Mouse (Mus musculus) MEL (cell line): ENCODE results near the gene Kdm5b. TPM values are rescaled to one million over a fixed set of nuclear protein-coding genes. Genes with fewer than 3 reads are reported as not detected.
A peak's percentile ranks its signal among the peaks of the same experiment; 100 is the strongest.

ENCODE experiments used
- DNase-seq: peaks from one replicate; pipeline ENCODE4 v3.0.0; 2011; ENCODE audit warnings: low read depth, low spot score
- H3K27ac ChIP-seq: 2 replicates; pipeline ENCODE4 v1.5.1; 2012; ENCODE audit warnings: low read depth, mild to moderate bottlenecking, control low read depth, low read length, moderate library complexity; ENCODE audit not compliant: control insufficient read depth
- H3K27me3 ChIP-seq, 2 experiments: fragments of 150-350 bp in 1 of 2; sonication (generic) in 1 of 2; 2 replicates each; pipeline ENCODE4 v1.6.1; 2012; ENCODE audit warnings: low read length in 2 of 2, mild to moderate bottlenecking in 2 of 2, improper control_type of control experiment in 1 of 2, moderate library complexity in 1 of 2; ENCODE audit not compliant: insufficient read depth in 2 of 2, control insufficient read depth in 1 of 2
- H3K36me3 ChIP-seq, 2 experiments: 2 replicates each; pipeline ENCODE4 v1.6.1; 2012 to 2014; ENCODE audit warnings: low read length in 2 of 2, improper control_type of control experiment in 1 of 2, inconsistent platforms in 1 of 2, mild to moderate bottlenecking in 1 of 2; ENCODE audit not compliant: insufficient read depth in 2 of 2, control insufficient read depth in 1 of 2
- H3K4me1 ChIP-seq, 2 experiments: fragments of 150-350 bp in 1 of 2; sonication (generic) in 1 of 2; 2 replicates each; pipeline ENCODE4 v1.6.1; 2012; ENCODE audit warnings: low read length in 2 of 2, improper control_type of control experiment in 1 of 2, mild to moderate bottlenecking in 1 of 2; ENCODE audit not compliant: insufficient read depth in 2 of 2, control insufficient read depth in 1 of 2
- H3K4me3 ChIP-seq, 2 experiments: fragments of 150-350 bp in 1 of 2; sonication (generic) in 1 of 2; 2 replicates each; pipeline ENCODE4 v1.5.1; 2012; ENCODE audit warnings: low read depth in 2 of 2, low read length in 2 of 2, mild to moderate bottlenecking in 2 of 2, moderate library complexity in 2 of 2, control low read depth in 1 of 2, improper control_type of control experiment in 1 of 2; ENCODE audit not compliant: control insufficient read depth in 1 of 2, insufficient read depth in 1 of 2
- H3K79me2 ChIP-seq: 2 replicates; pipeline ENCODE4 v1.6.1; 2012; ENCODE audit warnings: mild to moderate bottlenecking, low read length, moderate library complexity; ENCODE audit not compliant: control insufficient read depth, poor library complexity, insufficient read depth
- H3K9ac ChIP-seq: 2 replicates; pipeline ENCODE4 v1.6.1; 2012; ENCODE audit warnings: low read depth, mild to moderate bottlenecking, control low read depth, low read length, moderate library complexity; ENCODE audit not compliant: control insufficient read depth, poor library complexity, severe bottlenecking
- H3K9me3 ChIP-seq: fragments of 150-350 bp; sonication (generic); replicated peaks from 2 replicates; pipeline ENCODE4 v1.6.1; 2012; ENCODE audit warnings: mild to moderate bottlenecking, low read length, improper control_type of control experiment, moderate library complexity; ENCODE audit not compliant: insufficient read depth
- BHLHE40 ChIP-seq: IDR thresholded peaks from 2 replicates; pipeline ENCODE4 v1.6.1; 2012; ENCODE audit warnings: low read depth, mild to moderate bottlenecking, inconsistent platforms, low read length, improper control_type of control experiment, borderline replicate concordance
- CHD1 ChIP-seq: IDR thresholded peaks from 2 replicates; pipeline ENCODE4 v1.6.1; 2012; ENCODE audit warnings: low read depth, mild to moderate bottlenecking, inconsistent platforms, low read length, improper control_type of control experiment
- CHD2 ChIP-seq: IDR thresholded peaks from 2 replicates; pipeline ENCODE4 v1.6.1; 2011; ENCODE audit warnings: low read length, improper control_type of control experiment
- CTCF ChIP-seq, 3 experiments: IDR thresholded peaks in 2 of 3; conservative IDR thresholded peaks in 1 of 3; 2 replicates each; pipeline ENCODE4 v1.5.1; 2011 to 2012; ENCODE audit warnings: low read length in 3 of 3, low read depth in 2 of 3, mild to moderate bottlenecking in 2 of 3, improper control_type of control experiment in 1 of 3, inconsistent platforms in 1 of 3, mixed read lengths in 1 of 3, moderate library complexity in 1 of 3; ENCODE audit not compliant: control insufficient read depth in 1 of 3, insufficient read depth in 1 of 3, poor library complexity in 1 of 3, severe bottlenecking in 1 of 3
- E2F4 ChIP-seq: IDR thresholded peaks from 2 replicates; pipeline ENCODE4 v1.6.1; 2011; ENCODE audit warnings: low read depth, low read length, improper control_type of control experiment, borderline replicate concordance
- ELF1 ChIP-seq: IDR thresholded peaks from 2 replicates; pipeline ENCODE4 v1.6.1; 2014; ENCODE audit warnings: low read depth, mild to moderate bottlenecking, inconsistent platforms, low read length, improper control_type of control experiment, moderate library complexity
- GABPA ChIP-seq: IDR thresholded peaks from 2 replicates; pipeline ENCODE4 v1.6.1; 2012; ENCODE audit warnings: low read depth, mild to moderate bottlenecking, inconsistent platforms, low read length, improper control_type of control experiment, moderate library complexity
- HCFC1 ChIP-seq: IDR thresholded peaks from 2 replicates; pipeline ENCODE4 v1.6.1; 2012; ENCODE audit warnings: low read depth, mild to moderate bottlenecking, inconsistent platforms, low read length, improper control_type of control experiment, moderate library complexity
- KAT2A ChIP-seq: conservative IDR thresholded peaks from 2 replicates; pipeline ENCODE4 v1.6.1; 2012; ENCODE audit warnings: low read depth, low read length, improper control_type of control experiment, inconsistent platforms
- MAFK ChIP-seq: IDR thresholded peaks from 2 replicates; pipeline ENCODE4 v1.6.1; 2011; ENCODE audit warnings: low read depth, mild to moderate bottlenecking, low read length, improper control_type of control experiment, borderline replicate concordance
- MAX ChIP-seq: IDR thresholded peaks from 2 replicates; pipeline ENCODE4 v1.6.1; 2011; ENCODE audit warnings: low read length, improper control_type of control experiment
- MEF2A ChIP-seq: IDR thresholded peaks from 2 replicates; pipeline ENCODE4 v1.6.1; 2014; ENCODE audit warnings: low read depth, mild to moderate bottlenecking, inconsistent platforms, low read length, improper control_type of control experiment; ENCODE audit not compliant: poor library complexity, insufficient replicate concordance, severe bottlenecking; ENCODE audit errors: extremely low read depth
- MXI1 ChIP-seq: IDR thresholded peaks from 2 replicates; pipeline ENCODE4 v1.6.1; 2011; ENCODE audit warnings: mild to moderate bottlenecking, low read depth, low read length, improper control_type of control experiment
- MYB ChIP-seq: IDR thresholded peaks from 2 replicates; pipeline ENCODE4 v1.6.1; 2011; ENCODE audit warnings: mild to moderate bottlenecking, low read depth, low read length, improper control_type of control experiment
- NELFE ChIP-seq: IDR thresholded peaks from 2 replicates; pipeline ENCODE4 v1.6.1; 2011; ENCODE audit warnings: low read depth, low read length, improper control_type of control experiment
- NRF1 ChIP-seq: IDR thresholded peaks from 2 replicates; pipeline ENCODE4 v1.6.1; 2014; ENCODE audit warnings: low read depth, mild to moderate bottlenecking, inconsistent platforms, low read length, improper control_type of control experiment, moderate library complexity; ENCODE audit not compliant: poor library complexity, insufficient read depth, severe bottlenecking
- POLR2A ChIP-seq, 2 experiments: IDR thresholded peaks; 2 replicates each; pipeline ENCODE4 v1.6.1; 2011 to 2012; ENCODE audit warnings: low read length in 2 of 2, mild to moderate bottlenecking in 2 of 2, control low read depth in 1 of 2, improper control_type of control experiment in 1 of 2, low read depth in 1 of 2, moderate library complexity in 1 of 2; ENCODE audit not compliant: control insufficient read depth in 1 of 2, insufficient read depth in 1 of 2, poor library complexity in 1 of 2
- POLR2AphosphoS2 ChIP-seq: IDR thresholded peaks from 2 replicates; pipeline ENCODE4 v1.6.1; 2011; ENCODE audit warnings: low read length, improper control_type of control experiment
- POLR2AphosphoS5 ChIP-seq: IDR thresholded peaks from 2 replicates; pipeline ENCODE4 v1.6.1; 2012; ENCODE audit warnings: low read depth, borderline replicate concordance, mild to moderate bottlenecking, inconsistent platforms, low read length, moderate library complexity, mixed read lengths
- RAD21 ChIP-seq: IDR thresholded peaks from 2 replicates; pipeline ENCODE4 v1.6.1; 2011; ENCODE audit warnings: mild to moderate bottlenecking, low read depth, low read length, improper control_type of control experiment
- RCOR1 ChIP-seq: IDR thresholded peaks from 2 replicates; pipeline ENCODE4 v1.6.1; 2012; ENCODE audit warnings: low read depth, mild to moderate bottlenecking, inconsistent platforms, low read length, improper control_type of control experiment
- SMC3 ChIP-seq: IDR thresholded peaks from 2 replicates; pipeline ENCODE4 v1.6.1; 2011; ENCODE audit warnings: low read depth, low read length, improper control_type of control experiment
- TAL1 ChIP-seq: IDR thresholded peaks from 2 replicates; pipeline ENCODE4 v1.6.1; 2012; ENCODE audit warnings: mild to moderate bottlenecking, inconsistent platforms, low read length, moderate library complexity, mixed read lengths
- TBP ChIP-seq: IDR thresholded peaks from 2 replicates; pipeline ENCODE4 v1.8.0; 2011; ENCODE audit warnings: low read depth, low read length, improper control_type of control experiment
- UBTF ChIP-seq: IDR thresholded peaks from 2 replicates; pipeline ENCODE4 v1.6.1; 2012; ENCODE audit warnings: low read depth, mild to moderate bottlenecking, inconsistent platforms, low read length, improper control_type of control experiment, moderate library complexity, borderline replicate concordance; ENCODE audit not compliant: insufficient read depth
- USF1 ChIP-seq: IDR thresholded peaks from 2 replicates; pipeline ENCODE4 v1.6.1; 2014; ENCODE audit warnings: low read depth, mild to moderate bottlenecking, inconsistent platforms, low read length, improper control_type of control experiment, moderate library complexity
- USF2 ChIP-seq, 2 experiments: IDR thresholded peaks; 2 replicates each; pipeline ENCODE4 v1.6.1; 2011 to 2012; ENCODE audit warnings: improper control_type of control experiment in 2 of 2, low read length in 2 of 2, borderline replicate concordance in 1 of 2, inconsistent platforms in 1 of 2, low read depth in 1 of 2, mild to moderate bottlenecking in 1 of 2; ENCODE audit not compliant: insufficient read depth in 1 of 2
- ZKSCAN1 ChIP-seq: IDR thresholded peaks from 2 replicates; pipeline ENCODE4 v1.6.1; 2012; ENCODE audit warnings: low read depth, mild to moderate bottlenecking, inconsistent platforms, low read length, improper control_type of control experiment, moderate library complexity
- ZNF384 ChIP-seq: IDR thresholded peaks from 2 replicates; pipeline ENCODE4 v1.6.1; 2012; ENCODE audit warnings: low read depth, mild to moderate bottlenecking, inconsistent platforms, low read length, improper control_type of control experiment
- polyA plus RNA-seq, 2 experiments: library from polyadenylated mRNA; stranded (reverse) in 1 of 2; unstranded in 1 of 2; fragments of >175 nt in 1 of 2; fragments of >200 nt in 1 of 2; gene quantifications; 2 replicates each; pipeline versions ENCODE4 v1.2.1 to v1.2.4; 2012; ENCODE audit warnings: low replicate concordance in 2 of 2, low read depth in 1 of 2; ENCODE audit not compliant: insufficient read length in 2 of 2, insufficient read depth in 1 of 2, missing spikeins in 1 of 2
- total RNA-seq: library from RNA; depleted of rRNA; stranded (reverse); fragments of 300-350 nt; gene quantifications from 2 replicates; pipeline ENCODE4 v1.2.3, GENCODE M21; 2012

The Kdm5b gene
- total and polyA plus RNA-seq, 3 experiments: 25.5 to 48.6 (median 31.8) TPM

GRCm38 (mm10) chr1:134591773-134592172, 31.8 kb downstream of the Kdm5b start:
- DNase-seq: no peak
- Histone ChIP-seq H3K4me1 (peaks cover 4 to 10% of the 10 kb centered on the region in 2 experiments; a peak in 3 of 4 replicates), H3K27me3 (no peaks in the 10 kb centered on the region)
- TF ChIP-seq ZKSCAN1 (no peak), CTCF (IDR thresholded peaks at IDR 0.05 in 2 of 3, conservative IDR thresholded peaks at IDR 0.05 in 1 of 3; ENCODE audit: control insufficient read depth in 1 of 3, insufficient read depth in 1 of 3, low read depth in 2 of 3, low read length in 3 of 3, poor library complexity in 1 of 3, severe bottlenecking in 1 of 3) (peak in 1 of 3 experiments; percentile 16; a peak in 1 of 6 replicates), SMC3 (peak; percentile 27)
- TF ChIP-seq, all 39 proteins: peak for 2
- H3K9ac ChIP-seq: no peak overlapping the region
- no peaks in the 10 kb centered on the region; the same call in 1 of the 2 replicates for H3K79me2 ChIP-seq
- H3K27ac ChIP-seq: no peak overlapping the region
- H3K9me3 ChIP-seq: no peaks in the 10 kb centered on the region
- no peak overlapping the region for H3K4me3 ChIP-seq
- H3K36me3 ChIP-seq: peaks cover 14 to 49% of the 10 kb centered on the region in 2 experiments

GRCm38 (mm10) chr1:134597339-134598054, 37.5 kb downstream of the Kdm5b start:
- H3K9ac ChIP-seq: no peak overlapping the region
- peaks cover 31 to 52% of the 10 kb centered on the region in 2 experiments for H3K36me3 ChIP-seq
- peak; percentile 70 for DNase-seq
- no peaks in the 10 kb centered on the region for H3K9me3 ChIP-seq
- H3K4me3 ChIP-seq: no peak overlapping the region
- H3K27ac ChIP-seq: peak overlapping the region; percentile 89
- H3K79me2 ChIP-seq: no peaks in the 10 kb centered on the region
- H3K27me3 ChIP-seq: no peaks in the 10 kb centered on the region
- peaks cover 14 to 16% of the 10 kb centered on the region in 2 experiments for H3K4me1 ChIP-seq
- TF ChIP-seq POLR2AphosphoS2 (no peak), ZNF384 (peak; percentile 88), KAT2A (0 out of 2 replicates have a peak, but pooled peaks have one; percentile 32), MEF2A (no peak), MAFK (no peak), USF2 (IDR thresholded peaks at IDR 0.05; ENCODE audit: borderline replicate concordance in 1 of 2, insufficient read depth in 1 of 2, low read depth in 1 of 2, low read length in 2 of 2) (0 out of 4 replicates have a peak, but pooled peaks of 1 of the 2 experiments have one; percentile 11), USF1 (peak; percentile 70), POLR2AphosphoS5 (no peak), TAL1 (no peak), HCFC1 (no peak), GABPA (no peak), ELF1 (no peak), SMC3 (no peak), CHD1 (no peak), BHLHE40 (peak; percentile 78), UBTF (no peak), MYB (peak; percentile 43; the same call in 1 of the 2 replicates), NRF1 (no peak), ZKSCAN1 (no peak), NELFE (no peak), MXI1 (peak; percentile 83; the same call in 1 of the 2 replicates), TBP (no peak), RAD21 (no peak), POLR2A (IDR thresholded peaks at IDR 0.05; ENCODE audit: control insufficient read depth in 1 of 2, insufficient read depth in 1 of 2, low read depth in 1 of 2, low read length in 2 of 2, poor library complexity in 1 of 2) (no peak), MAX (peak; percentile 94), RCOR1 (no peak), E2F4 (no peak), CHD2 (no peak)
